Mouse (Mus musculus): ENCODE measurements at regions not wholly inside any gene's neighbourhood (a gene's known extent, or its start where the extent isn't known, plus 50 kb on each side); places are given as distances from the start of the nearest gene placed in this dataset.

DNA sequence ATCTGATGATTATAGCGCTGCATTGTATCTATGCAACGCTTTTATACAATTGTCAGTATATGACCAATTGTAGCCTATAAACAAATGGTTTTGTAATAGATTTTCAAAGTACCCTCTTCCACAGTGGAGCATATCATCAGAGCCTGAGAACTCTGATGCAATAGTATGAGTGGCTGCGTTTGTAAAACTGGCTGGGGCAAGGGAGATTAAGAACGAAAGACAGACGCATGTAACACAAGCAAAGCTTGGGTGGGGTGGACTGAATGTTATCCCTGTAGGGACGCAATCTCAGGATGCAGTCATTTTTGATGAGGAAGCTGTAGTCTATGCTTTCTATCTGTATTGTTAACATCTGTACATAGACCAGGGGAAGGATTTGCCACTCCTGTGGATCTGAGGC lies 246.9 kb upstream of the Fggy start:
- DNase-seq (ENCODE audit: low read depth, low spot score), result no peak

DNA sequence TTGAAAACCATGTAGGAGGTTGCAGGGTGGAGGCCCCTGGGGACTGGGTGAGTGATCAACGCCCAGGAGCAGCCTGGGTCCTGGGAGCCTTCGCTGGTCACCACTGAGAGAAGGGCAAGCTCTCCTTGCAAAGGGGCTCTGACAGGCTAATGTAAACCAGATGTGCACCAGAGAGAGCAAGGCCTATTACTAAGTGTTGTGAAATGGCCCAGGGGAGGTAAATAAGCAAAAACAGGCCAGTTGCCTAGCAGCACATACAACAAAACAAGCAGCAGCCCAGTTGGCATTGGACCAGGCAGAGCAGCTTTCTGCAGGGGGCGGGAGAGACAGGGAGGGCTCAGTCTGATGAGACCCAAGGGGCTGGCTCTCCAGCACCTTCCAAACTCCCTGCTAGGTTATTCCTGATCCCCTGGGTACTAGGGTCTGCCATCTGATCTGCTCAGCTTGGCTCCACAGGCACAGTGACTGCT lies 239.5 kb upstream of the Fggy start:
- DNase-seq (ENCODE audit: low read depth, low spot score), result no peak

GRCm38 (mm10) chr4:95318561-95318960 lies 238.7 kb upstream of the Fggy start:
- no peak for DNase-seq (ENCODE audit: low read depth, low spot score)

DNA sequence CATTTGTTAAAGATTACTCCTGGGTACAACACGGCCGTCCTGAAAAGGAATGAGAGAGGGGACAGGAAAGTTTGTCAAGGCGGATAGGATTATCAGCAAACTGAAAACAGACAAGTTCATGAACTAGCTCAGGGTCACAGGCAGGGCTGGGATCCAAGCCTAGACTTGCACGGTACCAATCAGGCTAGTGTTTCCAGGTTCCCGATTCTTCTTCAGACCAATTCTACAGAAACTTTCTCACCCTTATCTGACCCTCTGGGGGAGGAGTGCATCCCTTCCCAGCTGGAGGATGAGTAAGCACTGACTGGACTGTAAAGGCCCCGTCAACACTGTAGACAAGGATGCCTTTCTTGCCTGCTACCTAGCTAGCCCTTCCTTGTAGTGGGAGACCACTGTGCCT lies 238.3 kb upstream of the Fggy start:
- no peak for DNase-seq (ENCODE audit: low read depth, low spot score)

GRCm38 (mm10) chr4:95325861-95326260 lies 231.4 kb upstream of the Fggy start:
- DNase-seq (ENCODE audit: low read depth, low spot score), result no peak

- peak; percentile 8 for DNase-seq (ENCODE audit: low read depth, low spot score)
These were observed 217.5 kb upstream of the Fggy start for GRCm38 (mm10) chr4:95339822-95340221.

- peak; percentile 24 for DNase-seq (ENCODE audit: low read depth, low spot score)
These were observed 216.4 kb upstream of the Fggy start for GRCm38 (mm10) chr4:95340926-95341325.

DNA sequence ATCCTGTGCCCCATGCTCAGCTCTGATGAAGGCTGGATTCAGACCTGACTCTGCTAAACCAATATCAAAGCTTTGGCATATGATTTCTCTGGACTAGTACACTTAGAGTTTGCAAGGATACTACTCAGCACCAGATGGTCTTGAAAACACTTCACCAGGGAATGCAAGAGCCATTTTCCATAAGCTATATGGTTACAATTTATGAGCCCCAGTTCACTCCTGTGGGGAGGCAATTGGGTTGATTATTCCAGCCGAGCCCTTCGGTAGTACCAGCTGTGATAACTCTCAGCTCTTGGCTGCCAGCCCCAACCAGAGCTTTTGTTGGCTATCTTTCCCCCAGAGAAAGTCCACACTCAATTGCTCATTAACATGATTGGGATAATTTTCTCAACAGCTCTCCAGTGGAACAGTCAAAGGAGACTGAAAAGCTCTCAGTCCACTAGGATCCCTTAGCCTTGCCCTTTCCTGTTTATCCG lies 210.5 kb upstream of the Fggy start:
- DNase-seq (ENCODE audit: low read depth, low spot score), result no peak

DNA sequence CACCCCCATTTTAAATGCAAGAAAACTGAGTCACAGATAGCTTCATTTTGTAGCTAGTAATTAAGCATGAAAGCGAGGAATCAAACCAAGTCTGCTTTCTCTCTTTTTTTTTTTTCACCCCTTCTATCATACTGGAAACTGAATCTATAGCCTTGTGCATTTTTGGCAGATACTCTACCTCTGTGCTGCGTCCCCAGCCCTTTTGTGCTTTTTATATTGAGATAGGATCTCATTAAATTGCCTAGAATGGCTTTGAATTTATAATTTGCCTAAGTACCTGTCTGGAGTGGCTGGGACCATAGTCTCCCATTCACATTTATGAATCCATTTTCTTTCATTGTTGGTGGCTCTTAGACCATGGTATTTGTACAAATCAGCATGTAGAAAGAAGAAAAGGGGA lies 209.9 kb upstream of the Fggy start:
- DNase-seq (ENCODE audit: low read depth, low spot score), result no peak

- DNase-seq (ENCODE audit: low read depth, low spot score), result no peak
These were observed 208.7 kb upstream of the Fggy start for GRCm38 (mm10) chr4:95348405-95349123.

GRCm38 (mm10) chr4:95353894-95354319 lies 203.4 kb upstream of the Fggy start:
- no peak for DNase-seq (ENCODE audit: low read depth, low spot score)

GRCm38 (mm10) chr4:95358674-95359073 lies 198.6 kb upstream of the Fggy start:
- DNase-seq (ENCODE audit: low read depth, low spot score), result no peak

DNA sequence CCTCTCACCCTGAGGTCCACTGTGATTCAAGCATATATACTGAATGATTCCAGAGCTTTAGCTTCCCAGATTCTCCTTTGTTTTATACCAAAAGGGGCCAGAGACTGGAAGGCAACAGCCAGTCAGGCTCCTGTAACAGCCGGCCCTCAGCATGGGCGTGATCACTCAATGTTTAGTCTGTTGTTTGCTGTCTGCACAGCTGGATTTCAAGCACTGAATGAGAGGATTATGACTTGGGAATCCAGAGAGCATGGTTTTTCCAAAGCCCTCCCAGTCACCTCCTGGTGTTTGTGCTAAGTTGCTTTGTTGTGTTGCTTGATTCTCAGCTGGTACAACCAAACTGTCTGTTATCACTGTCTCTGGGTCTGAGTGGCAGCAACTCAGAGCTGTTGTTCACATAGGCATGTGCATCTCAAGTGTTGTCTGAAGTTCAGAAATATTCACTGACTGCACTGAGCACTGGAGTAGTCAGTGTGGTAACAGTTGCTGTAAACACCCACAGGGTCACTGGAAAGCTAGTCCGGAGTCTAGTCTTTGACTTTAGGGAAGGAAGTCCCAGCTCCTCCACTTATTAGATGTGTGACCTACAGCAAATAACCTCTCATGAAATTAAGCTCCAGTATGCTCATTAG lies 196.9 kb upstream of the Fggy start:
- no peak for DNase-seq (ENCODE audit: low read depth, low spot score)

- no peak for DNase-seq (ENCODE audit: low read depth, low spot score)
These were observed 192.8 kb upstream of the Fggy start for GRCm38 (mm10) chr4:95364376-95365082.

DNA sequence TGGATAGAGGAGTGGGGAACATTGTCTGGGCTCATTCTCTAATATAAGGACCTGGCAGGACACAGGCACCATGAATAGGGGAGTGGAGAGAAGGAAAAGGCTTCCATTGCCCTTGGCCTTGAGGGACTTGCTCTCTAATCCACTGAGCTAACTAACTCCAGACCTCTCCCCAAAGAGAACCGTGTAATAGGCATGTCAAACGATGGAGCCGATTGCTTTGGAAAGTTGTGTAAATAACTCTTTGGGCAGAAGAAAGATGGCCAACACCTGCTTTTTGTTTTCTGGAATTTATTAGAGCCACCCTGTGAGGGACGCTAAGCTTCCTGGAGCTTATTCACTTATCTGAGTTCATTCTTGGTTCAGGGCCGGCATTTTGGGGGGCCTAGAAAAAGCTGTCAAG lies 180.9 kb upstream of the Fggy start:
- no peak for DNase-seq (ENCODE audit: low read depth, low spot score)

DNA sequence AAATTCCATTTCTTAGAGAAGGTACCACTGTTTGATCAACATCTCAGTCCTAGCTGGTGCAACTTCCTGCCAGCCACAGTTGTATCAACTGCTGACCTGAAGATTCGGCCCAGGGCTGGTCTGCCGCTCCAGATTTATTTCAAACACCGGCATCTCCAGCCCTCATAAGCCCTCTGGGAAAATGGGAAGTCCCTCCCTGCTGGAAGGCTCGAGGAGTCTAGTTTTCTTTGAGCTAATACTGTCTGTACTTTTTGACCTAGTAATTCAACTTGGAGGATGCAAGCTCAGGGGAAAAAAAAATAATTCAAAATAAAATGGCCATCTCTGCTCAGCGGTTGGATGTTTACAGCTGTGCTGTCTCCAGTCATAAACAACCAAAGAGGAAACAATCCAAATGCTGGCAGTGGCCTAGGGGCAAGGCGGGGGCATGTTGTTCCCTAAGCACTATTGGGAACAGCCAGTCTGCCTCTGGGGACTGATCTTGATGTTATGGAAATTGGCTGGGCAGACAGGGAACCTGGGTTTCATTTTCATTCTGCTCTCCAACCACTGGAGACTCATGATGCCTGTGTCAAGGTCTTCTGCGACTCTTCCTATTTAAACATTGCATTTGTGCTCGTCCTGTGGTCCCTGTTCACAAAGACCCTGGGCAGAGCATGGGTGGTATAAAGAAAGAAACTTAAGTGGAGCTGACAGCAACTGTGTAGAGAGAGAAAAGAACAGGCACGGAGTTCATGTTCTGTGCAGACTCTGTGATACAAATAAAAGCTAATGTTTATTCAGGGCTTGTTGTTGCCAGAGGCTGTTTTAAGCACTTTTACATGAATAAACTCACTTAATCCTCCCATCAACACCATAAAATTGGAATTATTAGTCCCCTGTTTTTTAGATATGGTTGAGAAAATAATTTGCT lies 179.8 kb upstream of the Fggy start:
- no peak for DNase-seq (ENCODE audit: low read depth, low spot score)

GRCm38 (mm10) chr4:95378645-95379044 lies 178.7 kb upstream of the Fggy start:
- no peak for DNase-seq (ENCODE audit: low read depth, low spot score)

GRCm38 (mm10) chr4:95383216-95383892 lies 174.0 kb upstream of the Fggy start:
- DNase-seq (ENCODE audit: low read depth, low spot score), result no peak

DNA sequence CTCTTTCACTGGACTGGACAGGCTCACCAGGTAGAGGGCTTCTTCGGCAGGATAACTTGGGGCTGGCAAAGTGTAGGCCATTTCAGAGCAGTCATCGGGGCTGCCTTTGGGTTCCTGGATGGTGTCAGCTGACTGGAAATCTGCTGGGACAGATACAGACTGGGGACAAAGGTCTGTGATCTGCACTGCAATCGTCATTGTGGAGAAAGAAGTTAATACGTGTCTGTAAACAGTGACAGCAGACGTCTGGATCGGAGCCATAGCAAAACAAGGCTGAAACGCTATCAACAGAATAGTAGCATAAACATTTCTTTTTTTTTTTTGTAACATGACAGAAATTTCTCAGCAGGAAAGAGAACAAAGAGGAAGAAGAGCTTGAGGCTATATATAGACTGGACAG lies 171.8 kb upstream of the Fggy start:
- DNase-seq (ENCODE audit: low read depth, low spot score), result no peak

- no peak for DNase-seq (ENCODE audit: low read depth, low spot score)
These were observed 171.3 kb upstream of the Fggy start for GRCm38 (mm10) chr4:95386021-95386420.

- DNase-seq (ENCODE audit: low read depth, low spot score), result no peak
These were observed 168.8 kb upstream of the Fggy start for GRCm38 (mm10) chr4:95388556-95388955.

All from A20 (cell line).